Mouse (Mus musculus) retina, postnatal 7 days (tissue): Measurements from ENCODE around the gene Slc35e2.
"Not testable (repeated sequence)": the region's sequence is repeated elsewhere in the genome, so short reads cannot be mapped to it uniquely, and the experiment has no call there.

Experiments
- DNase-seq: peaks from one replicate; pipeline ENCODE4 v3.0.0-alpha.2; 2012; ENCODE audit warnings: low read depth, low spot score

The Slc35e2 gene

GRCm38 (mm10) chr4:155601091-155601996 is at the start of gene Slc35e2:
Slc35e2 (plus strand) TSS chr4:155601416.
- DNase-seq: peak; percentile 90

- DNase-seq: no peak
These were observed 48.2 kb upstream of the Slc35e2 start for GRCm38 (mm10) chr4:155552917-155553532.

DNA sequence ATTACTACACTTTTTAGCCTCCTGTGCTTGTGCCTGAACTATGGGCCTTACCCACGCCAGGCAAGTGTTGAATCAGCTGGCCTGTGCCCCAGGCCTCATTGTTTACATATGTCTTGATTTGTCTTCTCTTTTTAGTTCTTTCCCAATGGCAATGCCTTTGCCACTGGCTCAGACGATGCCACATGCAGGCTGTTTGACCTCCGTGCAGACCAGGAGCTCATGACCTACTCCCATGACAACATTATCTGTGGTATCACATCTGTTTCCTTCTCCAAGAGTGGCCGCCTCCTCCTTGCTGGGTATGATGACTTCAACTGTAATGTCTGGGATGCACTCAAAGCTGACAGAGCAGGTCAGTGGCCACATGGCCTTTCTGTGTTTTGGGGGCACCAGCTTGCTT is 46.3 kb upstream of the Slc35e2 start:
- DNase-seq: no peak

DNA sequence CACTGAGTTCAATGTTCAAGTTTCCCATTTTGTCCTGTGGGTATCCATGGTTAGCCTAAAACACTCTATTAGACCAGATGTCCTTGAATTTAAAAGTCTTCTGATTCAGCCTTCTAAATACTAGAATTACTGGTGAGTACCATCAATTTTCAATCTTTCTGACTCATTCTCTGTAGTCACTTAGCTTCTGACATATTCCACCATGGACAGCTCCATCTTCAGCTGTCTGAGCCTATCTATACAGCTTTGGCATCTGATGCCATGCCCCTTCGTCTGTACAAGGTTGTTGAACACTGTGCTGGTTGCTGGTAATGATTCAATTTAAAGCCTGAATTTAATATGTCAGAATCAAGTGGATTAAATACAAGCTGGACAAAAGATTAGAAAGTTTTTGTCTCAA is 45.8 kb upstream of the Slc35e2 start:
- DNase-seq: no peak

- DNase-seq: no peak
These were observed 41.8 kb upstream of the Slc35e2 start for GRCm38 (mm10) chr4:155559454-155559853.

DNA sequence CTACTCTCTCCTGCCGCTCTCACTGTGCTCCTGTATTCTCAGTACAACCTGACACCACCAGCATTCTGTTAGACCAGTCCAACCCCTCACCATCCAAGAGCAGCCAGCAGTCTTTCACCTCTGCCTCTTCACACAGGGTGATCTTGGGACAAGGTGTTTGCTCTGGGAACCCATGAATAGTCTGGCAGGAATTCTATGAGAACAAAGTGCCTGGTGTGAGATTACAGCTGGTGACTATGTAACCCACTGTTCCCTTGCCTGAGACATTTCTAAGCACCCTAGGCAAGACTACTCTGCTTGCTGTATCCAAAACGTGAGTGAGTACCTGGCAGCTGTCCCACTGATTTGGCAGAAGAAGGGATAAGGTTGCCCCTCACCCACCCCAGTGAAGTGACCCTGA is 40.3 kb upstream of the Slc35e2 start:
- DNase-seq: no peak

- DNase-seq: no peak
These were observed 39.4 kb upstream of the Slc35e2 start, which contains the start of gene Nadk for GRCm38 (mm10) chr4:155561661-155562442. Nadk (plus strand) TSS chr4:155562378.

DNA sequence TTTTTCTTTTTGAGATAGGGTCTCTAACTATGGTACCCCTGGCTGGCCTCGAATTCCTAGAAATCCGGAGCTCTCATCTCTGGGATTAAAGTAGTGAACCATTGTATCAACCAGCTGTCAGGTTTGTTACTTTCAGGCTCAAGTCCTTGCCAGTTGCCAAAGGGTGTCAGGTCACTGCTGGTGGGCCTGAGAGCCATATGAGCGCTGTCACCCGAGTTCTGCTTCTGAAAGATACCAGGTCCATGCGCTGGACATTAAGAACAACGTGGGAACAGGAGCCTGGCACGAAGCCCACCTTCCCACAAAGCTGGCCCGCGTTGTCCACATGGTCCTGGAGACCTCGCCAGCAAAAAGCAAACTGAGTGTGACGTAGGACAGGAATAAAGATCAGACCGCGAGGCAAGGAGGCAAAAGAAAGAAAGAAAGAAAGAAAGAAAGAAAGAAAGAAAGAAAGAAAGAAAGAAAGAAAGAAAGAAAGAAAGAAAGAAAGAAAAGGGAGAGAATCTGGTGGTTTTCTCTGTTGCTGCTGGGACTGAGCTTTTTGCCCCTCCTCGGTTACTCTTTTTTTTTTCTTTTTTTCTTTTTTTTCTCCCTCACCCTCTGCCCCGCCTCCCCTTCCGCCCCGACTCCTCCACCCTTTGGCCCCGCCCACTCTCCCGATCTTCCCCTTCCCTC is 38.4 kb upstream of the Slc35e2 start:
- DNase-seq: no peak

DNA sequence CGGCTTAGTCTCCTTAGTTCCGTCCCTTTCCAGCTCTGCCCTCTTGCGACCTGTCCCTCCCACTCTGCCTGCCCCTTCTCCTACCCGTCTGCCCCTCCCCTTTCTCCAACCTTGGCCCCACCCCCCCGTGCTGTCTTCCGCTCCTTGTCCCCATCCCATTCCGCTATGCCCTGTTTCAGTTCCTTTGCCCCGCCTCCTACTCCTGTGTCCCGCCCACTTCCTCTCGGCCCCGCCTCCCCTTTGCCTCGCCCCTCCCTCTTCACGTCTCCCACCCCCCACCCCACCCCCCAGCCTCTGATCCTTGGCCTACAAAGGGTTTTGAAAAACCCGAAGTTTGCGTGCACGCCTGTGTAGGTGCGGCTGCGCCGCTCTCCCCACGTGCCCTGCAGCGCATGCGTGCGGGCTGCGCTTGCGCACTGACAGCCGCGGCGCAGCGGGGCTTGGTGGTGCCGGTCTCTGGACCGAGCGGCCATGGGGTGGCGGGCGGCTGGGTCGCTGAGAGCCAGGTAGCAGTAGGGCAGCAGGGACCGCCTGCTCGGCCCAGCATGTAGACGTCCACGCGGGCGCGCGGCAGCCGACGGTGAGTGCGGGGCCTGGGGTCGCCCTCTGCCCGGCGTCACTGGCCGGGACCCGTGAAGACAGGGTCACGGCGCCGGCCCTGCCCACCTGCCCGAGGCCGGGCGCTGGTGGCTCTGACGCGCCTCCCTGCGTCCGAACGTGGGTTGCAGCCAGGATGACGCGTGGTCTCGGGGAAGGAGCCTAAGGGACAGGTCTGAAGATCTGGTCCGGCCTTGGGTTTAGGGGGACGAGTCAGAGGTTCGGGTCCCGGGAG is 37.6 kb upstream of the Slc35e2 start:
- DNase-seq: peak; percentile 93

DNA sequence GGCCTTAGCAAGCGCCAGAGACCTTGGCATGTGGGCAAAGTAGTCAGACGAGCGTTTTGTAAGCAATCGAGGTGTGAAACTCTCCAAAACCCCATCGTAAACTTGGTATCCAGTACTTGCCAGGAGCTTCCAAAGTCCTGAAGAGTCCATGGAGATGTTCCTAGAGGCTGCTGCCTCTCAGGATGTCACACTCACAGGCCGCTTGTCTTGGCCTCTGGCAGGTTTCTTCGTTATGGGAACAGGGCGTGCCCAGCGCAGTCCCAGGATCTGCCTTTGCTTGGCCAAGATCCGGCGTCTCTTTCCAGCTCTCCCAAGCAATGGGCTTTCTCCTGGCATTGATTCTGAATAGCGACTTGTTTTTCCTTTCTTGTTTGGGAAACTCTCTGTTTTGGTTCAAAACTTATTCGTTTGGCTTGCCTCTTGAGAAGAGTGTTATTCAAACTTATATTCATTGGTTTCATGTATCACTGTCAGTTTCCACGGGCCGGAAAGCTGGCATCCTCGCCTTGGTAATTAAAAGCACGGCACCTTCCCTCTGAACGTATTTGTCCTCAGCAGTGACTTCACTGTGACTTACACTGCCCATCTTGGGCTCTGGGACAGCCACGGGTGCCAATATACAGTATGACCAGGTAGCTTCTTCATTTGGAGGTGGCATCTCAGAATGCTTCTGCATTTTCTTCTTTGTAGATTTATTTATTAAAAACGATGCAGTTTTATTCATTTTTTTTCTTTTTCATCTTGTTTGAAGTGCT is 36.7 kb upstream of the Slc35e2 start:
- no peak for DNase-seq

- DNase-seq: no peak
These were observed 34.7 kb upstream of the Slc35e2 start for GRCm38 (mm10) chr4:155566555-155566954.

DNA sequence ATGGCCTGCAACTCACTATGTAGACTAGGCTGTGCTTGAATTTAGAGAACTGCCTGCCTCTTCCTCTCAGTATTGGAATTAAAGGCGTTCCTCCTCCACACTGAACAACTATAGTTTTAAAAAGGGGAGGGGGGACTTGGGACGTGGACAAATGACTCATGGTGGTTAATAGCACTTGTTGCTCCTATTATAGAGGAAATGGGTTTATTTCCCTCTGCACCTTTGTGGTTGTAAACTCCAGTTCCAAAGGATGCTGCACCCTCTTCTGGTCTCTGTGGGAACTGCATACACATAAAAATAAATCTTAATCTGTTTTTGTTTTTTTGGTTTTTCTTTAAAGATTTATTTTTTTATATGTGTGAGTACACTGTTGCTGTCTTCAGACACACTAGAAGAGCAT is 33.0 kb upstream of the Slc35e2 start:
- DNase-seq: no peak

- no peak for DNase-seq
These were observed 32.4 kb upstream of the Slc35e2 start for GRCm38 (mm10) chr4:155568632-155569370.

DNA sequence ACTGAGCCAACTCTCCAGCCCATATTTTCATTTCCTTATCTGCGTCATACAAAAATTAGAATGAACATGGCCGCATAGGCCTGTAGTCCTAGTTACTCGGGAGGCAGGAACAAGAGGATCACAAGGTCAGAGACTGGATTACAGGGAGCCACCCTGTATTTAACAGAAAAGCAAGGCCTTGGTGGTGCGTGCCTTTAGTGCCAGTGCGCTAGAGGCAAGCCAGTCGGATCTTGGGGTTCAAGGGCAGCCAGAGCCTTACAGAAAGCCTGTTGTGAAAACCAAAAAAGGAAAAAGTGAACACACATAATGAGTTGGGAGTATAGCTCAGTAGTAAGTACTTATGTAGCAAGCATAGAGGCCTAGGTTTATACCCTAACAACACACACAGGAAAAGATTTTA is 31.4 kb upstream of the Slc35e2 start:
- no peak for DNase-seq

GRCm38 (mm10) chr4:155570315-155570714 is 30.9 kb upstream of the Slc35e2 start:
- DNase-seq: not testable (repeated sequence)

DNA sequence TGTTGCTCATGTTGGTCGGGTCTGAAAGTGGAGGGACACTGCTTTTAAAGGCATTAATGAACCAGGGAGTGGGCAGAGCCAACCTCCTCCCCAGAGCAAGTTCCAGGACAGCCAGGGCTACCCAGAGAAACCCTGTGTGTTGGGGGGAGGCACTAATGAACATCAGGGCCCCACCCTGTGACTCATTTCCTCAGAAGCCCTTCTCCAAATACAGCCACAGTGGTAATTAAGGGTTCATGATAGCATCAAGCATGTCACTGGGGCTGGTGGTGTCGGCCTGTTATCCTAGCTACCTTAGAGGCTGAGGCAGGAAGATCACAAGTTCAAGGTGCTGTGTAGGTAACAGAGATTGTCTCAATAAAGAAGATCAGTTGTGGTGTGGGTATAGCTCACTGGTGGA is 29.8 kb upstream of the Slc35e2 start:
- DNase-seq: no peak

DNA sequence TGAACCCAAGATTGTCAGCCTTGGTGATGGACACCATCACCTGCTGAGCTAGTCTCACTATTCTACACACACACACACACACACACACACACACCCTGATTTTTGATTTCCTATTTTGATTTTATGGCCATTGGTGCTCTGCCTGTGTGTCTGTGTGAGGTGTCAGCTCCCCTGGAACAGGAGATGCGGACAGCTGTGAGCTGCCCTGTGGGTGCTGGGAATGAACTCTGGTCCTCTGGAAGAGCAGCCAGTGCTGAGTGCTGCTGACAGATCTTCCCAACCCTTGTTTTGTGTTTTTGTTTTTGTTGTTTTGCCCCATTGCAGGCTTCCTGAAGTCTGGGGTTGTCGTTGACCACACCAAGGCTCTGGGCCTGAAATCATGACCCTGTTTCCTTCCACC is 28.1 kb upstream of the Slc35e2 start:
- no peak for DNase-seq

GRCm38 (mm10) chr4:155573876-155574275 is 27.3 kb upstream of the Slc35e2 start:
- no peak for DNase-seq

- no peak for DNase-seq
These were observed 26.3 kb upstream of the Slc35e2 start for GRCm38 (mm10) chr4:155574931-155575330.
